Mouse (Mus musculus) CD4-positive, CD25-positive, alpha-beta regulatory T cell, adult 2 months (primary cell): ENCODE measurements around the gene Nfib.
A peak's percentile ranks its signal among the peaks of the same experiment; 100 is the strongest.

ENCODE experiments used
- DNase-seq: peaks from one replicate; pipeline ENCODE4 v3.0.0-alpha.2; 2012; ENCODE audit warnings: low read depth, low spot score

The Nfib gene

DNA sequence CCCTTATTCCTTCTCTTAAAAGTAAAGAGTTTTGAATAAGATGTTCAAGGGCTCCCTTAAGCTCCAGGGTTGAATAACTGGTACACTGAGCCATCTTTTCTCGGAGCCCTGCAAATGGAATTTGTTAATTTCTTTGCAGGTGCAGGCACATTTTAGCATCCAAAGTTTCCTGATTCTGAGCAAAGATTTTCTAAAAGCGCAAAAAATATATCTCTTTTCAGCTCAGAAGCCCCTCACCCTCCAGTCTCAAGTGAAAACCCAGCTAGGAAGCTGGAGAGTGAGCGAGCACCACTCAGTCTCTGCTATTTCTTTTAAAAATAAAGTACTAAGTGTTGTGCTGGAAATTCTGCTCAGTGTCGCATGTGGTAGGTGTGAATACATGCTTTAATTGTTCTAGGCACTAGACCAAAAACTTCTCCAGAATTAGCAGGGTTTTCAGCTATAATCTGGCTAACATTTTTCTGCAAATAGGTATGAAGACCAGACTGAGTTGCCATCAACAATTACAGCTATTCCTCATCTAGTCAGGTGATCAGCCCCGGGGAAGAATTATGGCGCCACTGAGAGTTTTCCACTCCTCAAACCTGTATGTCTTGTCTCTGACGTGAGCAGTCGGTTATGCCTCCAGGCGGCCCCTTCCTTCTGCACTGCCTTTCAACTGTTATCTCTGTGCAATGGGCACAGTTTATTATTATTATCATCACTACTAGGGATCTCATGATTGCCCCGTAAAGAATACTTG is 162.7 kb downstream of the Nfib start:
- no peak for DNase-seq

DNA sequence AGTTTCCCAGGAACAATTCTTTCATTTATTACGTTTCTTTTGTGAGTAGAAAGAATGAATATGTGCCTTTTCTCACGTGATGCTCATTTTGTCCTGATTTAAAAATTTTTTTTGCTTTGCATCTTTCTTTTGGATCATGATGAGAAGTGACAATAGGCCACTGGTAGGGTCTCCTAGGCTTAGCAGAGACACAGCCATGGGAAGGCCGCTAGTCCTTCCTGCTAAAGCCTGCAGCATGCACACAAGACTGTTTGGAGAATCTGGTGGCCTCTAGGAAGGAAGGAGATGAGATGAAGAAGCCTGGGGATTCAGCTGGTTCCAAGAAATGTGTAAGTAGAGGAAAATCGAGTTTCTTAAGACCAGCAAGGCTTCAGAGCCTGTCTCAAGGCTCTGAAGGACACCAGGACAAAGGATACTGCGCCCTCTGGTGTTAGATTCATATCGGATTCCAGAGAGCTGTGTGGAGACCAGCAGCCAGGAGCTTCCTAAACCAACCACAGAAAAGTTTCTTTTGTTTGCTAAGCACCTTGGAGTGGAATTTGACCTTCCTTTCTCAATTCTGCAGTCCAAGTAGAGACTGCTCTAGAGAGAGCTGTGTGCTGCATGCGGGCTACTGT is 163.5 kb downstream of the Nfib start:
- peak; percentile 5 for DNase-seq

DNA sequence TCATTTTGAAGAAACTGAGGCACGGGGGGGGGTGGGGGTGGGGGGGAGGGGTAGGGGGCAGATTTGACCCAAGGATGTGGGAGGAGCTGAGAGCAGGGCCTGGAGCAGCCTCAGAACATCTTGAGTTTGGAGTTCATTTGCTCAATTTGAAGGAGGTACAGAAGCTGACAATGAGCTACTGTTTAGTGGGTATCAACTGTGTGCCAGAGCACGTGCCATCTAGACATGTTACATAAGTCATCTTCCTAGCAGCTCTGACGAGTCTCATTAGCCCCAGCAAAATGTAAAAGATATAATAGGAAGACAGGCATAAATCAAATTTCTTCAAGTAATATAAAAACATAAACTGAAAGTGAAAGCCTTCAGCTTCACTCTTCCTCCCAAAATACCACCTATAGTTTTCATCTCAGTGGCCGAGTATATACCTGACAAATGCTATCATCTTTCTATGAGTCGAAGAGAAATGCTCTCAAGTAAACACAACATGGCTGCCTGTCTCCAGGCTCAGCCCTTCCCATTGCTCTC is 165.0 kb downstream of the Nfib start:
- no peak for DNase-seq

DNA sequence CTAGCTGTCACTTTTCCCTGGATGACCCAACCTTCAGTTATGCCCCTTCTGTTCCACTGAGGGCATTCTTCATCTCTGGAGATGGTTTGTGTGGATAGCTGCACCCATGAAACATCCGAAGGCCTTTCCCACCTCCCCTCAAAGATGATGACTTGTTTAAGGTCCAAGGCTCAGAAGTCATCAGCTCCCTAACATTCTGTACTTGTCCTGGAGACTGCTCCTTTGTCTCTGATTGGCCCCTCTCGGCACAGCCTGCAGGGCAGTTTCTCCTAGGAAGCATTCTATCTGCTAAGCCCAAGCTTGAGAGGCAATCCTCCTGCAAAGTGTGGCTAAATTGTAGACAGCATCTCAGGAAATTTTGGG is 165.5 kb downstream of the Nfib start:
- no peak for DNase-seq

DNA sequence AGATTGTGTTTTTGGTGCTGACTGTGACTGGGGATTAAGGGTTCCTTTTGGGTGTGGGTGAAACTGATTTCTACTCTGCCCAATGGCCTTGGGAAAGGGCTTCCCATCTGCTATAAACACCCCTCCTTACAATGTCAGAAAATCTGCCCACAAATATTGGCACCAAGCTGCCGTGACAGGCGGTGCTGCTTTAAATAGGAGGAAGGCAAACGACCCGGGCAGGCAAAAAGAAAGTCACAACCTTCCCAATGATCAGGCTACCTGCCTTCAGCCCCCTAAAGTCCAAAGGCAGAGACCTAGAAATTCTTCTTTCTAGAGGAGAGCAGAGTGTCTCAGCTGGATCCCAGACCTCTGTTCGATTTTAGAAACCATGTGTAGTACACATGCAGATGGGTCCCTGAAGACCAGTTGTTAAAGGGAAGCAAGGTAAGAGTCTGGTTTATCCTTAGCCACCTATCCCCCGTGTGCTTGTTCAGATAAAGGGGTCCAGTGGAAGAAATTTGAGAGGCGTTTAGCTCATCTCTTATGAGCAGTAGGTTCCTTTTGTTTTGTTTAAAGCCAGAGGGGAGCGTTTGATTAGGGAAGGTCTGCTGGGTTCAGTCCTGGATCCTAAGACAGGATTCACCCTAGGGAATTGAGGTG is 166.0 kb downstream of the Nfib start:
- DNase-seq: no peak

DNA sequence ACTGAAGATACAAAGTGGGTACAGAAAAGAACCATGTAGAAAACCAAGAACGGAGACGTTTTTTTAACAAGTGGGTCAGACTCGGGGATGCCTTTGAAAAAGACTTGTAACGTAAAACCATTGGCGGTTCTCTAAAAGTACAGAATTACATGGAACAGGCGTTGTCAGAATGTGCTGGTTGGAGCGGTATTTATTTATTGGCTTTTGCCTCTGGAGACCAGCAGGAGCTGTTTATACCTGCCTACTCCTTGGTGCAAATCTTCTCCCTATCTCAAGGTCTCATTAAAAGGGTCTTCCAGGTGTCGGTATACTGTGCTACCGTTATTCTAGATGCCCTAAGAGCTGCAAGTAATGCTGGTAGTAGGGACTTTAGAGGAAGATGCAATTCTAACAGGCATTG is 166.7 kb downstream of the Nfib start:
- DNase-seq: no peak

DNA sequence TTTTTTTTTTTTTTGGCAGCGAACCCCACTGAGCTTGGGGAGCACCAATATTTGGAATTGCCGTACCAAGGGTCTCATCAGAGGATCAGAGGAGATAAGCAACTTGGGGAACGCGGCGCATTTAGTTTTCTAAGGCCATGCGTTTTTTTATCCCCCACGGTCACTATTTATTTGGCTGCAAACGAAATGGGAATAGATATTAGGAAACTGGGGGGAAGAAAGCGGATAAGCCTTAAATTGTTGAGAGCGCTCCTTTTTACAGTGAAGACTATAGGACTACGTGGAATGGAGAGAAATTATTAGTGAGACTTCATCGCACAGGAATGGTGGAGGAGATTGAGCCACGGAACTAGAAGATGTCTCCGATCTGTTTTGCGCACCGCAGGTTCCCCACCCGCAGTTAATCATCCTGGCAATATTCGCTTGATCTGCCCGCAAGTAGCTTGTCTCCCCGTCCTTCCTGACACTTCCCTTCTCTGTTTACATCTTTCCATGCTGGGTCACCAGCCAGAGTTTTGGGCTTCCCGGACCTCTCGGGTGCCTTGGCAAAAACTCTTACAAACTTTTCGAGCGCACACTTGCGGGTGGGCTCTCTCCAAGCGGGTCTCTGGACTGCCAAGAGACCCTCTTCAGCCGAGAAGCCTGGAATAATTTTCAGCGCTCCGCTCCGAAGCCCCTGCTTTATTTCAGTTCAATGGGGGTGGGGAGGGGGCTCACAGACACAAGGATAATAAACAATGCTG is 167.3 kb downstream of the Nfib start:
- no peak for DNase-seq

DNA sequence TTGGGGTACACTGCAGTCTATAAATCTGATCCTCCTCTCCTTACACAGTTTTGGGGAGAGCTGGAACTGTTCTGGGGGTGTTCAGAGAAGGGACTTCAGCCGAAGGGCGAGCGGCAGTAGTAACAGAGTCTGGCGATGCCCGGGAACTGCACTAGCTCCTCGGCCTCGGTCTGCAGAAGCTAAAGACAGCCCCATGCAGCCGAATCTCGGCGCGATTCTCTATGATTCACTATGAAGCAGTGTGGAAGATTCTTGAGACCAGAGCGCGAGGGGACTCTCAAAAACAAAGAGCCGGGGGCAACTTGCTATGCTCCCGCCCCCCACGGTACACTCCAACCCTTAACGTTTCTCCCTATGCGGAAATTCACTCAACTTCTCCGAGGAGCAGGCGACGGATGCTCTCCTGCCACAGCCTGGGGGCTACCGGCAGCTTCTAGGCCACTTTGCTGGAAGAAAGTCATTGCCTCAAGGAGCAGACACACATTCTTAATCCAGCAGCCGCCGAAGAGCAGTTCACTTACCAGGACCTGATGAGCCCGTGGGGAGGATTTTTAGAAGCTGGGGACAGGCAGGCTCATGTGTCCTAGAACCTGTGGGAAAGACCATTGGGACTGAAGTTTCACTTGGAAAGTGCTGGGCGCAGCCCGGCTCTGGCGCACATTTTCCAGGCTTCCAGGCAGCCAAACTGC is 168.1 kb downstream of the Nfib start:
- no peak for DNase-seq

DNA sequence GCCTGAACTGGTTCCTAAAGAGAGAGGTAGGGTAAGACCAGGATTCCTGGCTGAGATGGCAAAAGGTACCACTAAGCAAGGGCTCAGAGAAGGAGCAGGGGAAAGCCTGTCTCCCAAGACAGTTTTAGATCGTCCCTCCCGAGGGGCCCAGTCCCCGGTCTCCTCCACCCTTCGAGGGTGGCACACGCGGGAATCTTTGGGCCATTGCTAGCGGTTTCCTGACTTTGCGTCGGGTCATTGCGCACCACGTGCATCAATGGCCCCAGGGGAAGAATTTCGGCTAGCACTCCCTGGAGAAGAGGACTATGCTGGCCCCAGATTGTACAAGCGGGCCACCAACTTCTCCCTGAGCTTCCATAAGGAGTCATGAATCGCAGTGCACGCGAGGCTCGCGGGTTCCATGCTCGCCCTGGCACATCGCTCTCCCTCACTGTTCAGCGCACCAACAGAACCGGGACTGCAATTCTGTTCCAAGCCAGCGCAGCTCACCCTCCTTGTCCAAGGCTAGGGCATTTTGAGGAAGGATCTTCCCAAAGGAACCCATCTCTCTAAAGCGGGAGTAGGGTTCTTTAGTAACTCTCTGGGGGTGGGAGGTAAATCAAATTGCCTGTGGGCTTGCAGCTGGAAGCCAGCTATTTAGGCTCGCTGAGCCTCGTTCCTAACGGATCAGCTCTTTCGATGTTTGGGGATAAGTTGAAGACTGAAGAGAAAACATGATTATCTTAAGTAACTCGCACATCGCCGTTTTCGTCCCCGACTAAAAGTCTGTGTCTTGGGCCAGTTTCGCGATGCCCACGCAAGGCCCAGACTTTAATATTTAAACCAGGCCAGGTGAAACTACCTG is 168.9 kb downstream of the Nfib start:
- DNase-seq: no peak

DNA sequence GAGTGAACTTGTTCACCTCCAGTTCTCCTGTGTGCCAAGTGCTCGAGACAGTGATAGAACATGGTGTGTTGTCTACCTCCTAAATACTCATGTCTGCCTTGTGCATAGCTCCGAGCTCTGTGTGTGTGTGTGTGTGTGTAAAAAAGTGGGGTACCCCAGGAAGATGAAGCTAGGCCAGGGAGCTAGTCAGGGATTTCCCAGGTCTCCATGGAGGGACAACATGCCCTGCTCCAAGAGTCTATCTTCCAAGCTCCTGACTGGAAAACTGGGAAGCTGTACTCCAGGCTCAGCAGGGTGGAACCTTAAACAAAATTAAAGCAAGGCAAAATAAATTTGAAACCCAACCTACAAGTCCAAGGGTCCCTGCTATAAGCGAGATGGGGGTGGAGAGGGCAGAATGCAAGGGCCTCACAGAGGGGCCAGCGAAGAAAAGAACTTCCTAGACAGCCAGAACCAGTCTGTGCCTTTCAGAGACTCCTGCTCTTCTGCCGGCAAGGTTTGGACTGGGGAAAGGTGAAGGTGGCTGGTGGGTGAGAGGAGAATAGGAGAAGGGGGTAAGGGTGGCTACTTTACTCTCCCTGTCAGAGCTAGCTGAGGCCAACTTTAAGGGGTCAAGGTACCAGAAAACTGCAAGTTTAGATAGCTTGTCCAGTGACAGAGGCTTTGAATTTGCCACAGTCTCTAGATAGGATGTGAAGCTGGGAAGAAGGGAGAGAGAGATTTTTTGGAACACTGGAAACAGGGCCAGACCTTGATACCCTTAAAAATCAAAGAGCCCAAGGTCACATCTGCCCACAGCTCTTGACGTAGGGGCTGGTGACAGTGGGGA is 169.7 kb downstream of the Nfib start:
- no peak for DNase-seq

DNA sequence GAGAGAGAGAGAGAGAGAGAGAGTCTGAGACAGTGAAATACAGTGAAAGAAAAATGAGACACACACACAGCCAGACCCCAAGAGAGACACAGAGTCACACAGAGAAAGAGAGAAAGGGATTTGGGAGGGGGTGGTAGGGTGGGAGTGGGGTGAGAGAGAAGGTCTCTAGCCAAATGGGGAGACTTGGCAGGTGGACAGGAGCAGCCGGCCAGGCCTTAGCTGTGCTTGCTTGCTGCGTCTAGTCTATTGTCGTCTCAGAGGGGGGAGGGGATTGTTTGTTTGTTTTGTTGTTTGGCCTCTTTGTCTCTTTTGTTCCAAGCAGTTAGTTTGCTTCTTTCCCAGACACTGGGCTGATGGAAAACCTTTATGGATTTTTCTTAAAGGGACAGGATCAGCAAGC is 172.3 kb downstream of the Nfib start:
- no peak for DNase-seq

DNA sequence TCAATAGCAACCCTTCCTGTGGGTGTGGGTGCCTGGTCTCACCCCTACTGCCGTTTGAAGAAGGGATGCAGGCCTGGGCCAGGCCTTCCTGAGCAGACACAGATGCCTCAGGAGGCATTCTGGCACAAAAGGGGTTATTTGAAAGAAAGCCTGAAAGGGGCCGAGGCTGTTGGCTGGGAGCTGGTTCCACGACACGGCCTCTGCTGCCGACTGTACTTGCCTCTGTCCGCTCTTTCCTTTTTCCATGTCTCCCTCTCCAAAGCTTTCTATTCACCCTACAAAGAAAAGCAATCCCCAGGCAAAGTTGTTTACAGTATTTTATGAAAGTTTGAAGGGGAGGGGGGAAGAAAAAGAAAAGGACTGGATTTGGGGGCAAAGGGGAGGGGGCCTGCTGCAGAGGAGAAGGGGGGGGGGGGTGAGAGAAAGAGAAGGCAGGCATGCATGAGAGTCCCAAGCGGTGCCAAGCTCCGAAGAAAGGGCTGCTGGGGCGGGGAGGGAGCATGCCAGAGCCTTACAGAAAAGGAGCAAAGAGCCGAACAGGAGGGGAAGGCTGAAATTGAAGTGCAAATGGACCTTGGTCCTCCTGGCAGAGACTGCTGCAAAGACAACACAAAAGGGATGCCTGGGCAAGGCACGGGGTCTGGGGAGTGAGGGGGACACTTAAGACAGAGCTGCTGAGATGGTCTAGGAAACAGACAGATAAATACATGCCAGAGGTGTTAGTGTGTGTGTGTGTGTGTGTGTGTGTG is 172.9 kb downstream of the Nfib start:
- no peak for DNase-seq

DNA sequence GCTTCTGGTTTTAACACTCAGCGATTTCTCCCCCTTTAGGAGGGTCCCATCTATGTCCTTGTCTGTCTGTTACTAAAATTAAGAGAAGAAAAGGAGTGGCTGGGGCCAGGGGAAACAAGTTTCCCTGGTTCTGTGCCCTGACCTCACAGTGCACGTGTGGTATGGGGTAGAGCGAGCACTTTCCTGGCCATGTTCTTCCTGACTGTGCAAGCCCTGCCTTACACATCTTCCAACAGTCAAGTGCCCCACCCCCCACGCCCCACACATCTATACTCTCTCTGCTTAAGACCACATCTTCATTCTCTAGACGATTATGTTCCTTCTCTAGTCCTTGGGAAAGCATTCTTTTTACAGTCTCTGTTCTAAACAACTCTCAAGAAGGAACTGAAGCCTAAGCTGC is 173.6 kb downstream of the Nfib start:
- DNase-seq: no peak

DNA sequence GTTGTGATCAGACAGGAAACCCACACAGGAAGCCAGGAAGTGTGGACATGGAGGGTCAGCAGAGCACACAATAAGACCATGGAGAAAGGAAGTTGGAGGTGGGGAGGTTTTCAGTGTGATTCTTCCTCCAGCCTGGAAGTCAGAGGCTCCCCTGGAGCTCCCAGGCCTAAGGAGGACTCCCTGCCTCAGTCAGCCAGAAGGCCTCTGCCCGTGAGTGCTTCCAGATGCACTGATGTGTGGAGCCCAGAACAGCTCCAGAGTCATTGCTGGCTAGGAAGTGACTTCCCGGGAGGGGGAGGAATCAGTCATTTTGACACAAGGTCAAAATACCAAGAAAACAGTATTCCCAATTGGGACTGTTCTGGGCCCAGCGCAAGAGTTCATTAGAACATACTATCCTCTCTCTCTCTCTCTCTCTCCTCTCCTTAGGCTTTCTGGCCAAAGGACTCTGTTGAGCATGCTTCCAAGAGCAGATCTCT is 174.6 kb downstream of the Nfib start:
- no peak for DNase-seq

DNA sequence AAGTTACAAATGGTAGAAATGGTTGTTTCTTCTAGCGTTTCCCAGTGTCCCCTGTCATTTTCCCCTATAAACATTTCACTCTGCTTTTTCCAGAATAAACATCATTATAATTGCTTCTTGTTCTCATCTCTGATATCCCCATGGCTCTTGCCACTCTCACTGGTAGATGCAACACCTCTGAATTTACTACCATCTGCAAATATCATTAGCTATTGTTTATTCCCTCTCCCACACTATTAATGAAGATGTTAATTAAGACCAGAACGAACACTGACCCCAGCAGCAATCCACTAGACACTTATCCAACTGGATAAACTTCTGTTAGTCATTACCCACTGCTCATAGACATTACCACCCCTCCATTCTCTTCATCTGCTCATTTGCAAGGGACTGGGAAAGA is 176.6 kb downstream of the Nfib start:
- no peak for DNase-seq

DNA sequence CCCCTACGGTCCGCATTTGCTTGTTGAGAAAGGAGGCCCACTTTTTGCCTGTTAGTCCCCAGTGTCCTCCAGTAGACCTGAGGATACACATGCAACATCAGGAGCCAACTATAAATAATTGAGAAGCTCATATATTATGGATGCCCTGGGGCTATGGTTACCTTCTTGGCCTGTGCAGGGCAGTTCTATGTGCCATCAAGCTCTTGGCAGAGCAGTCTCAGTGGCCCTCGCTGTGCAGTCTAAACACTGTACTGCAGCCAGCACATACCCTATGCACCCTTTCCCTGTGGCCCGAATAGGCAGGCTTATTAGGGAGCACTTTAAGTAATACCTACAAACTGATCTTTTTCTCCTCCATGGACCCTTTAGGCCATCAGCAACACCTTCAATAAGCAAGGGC is 185.6 kb downstream of the Nfib start:
- DNase-seq: no peak

DNA sequence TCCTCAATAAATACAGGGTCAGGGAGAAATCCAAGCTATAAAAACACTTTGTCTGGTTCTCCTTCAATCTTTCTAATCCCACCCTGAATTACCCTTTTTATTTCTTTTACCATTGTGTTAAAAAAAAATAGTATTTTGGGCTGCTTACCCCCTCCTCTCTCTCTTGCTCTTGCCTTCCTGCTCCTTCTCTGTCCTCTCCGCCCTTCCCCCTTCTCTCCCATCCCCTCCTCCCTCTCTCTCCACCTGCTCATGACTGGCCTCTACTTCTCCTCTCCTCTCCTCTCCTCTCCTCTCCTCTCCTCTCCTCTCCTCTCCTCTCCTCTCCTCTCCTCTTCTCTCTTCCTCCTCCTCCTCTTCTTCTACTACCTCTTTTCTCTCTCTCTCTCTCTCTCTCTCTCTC is 187.4 kb downstream of the Nfib start:
- DNase-seq: no peak

DNA sequence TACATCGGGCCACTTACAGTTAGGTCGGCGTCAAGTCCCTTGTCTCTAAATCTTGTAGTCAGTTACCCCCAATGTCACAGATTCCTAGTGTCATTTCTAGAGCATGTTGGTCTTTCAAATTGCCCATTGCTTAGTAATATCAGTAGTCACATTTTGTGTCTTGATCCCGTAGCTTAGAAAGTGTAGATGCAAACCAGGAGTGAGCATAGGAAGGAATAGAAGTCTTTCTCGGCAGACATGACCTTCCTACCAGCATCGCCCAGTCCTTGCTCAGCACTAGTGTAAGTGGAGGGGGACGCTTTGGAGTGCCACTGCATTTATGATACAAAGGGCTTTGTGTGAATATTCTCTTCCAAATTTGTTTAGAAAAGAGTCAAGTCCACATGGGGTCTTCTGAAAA is 188.2 kb downstream of the Nfib start:
- no peak for DNase-seq

DNA sequence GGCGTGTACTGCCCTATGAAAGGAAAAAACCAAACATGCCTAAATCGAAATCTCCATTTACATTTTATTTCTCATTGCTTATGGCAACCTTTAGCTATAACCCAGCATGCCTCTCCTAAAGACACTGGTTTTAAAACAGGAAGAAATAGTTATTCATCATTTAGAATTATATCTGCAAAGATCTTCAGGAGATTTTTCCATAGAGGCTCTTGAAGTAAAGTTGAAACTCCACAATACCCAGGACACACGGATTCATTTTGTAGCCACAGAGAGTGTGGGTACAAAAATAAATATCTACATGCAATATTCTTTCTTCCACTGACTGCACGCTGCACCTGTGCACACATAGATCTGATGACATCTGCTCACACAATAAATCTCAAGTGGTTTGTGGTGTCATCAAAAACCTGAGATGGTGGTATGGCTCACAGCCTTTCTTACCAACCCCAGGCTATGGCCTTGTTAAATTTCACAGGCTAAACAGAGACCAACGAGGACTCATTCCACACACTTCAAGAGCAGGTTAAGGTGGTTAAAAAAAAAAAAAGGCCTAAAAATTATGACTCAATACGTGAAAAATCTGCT is 189.2 kb downstream of the Nfib start:
- DNase-seq: no peak
